Comparison of ENCODE assay signal across 28 mouse cellular contexts in the genomic region with DNA sequence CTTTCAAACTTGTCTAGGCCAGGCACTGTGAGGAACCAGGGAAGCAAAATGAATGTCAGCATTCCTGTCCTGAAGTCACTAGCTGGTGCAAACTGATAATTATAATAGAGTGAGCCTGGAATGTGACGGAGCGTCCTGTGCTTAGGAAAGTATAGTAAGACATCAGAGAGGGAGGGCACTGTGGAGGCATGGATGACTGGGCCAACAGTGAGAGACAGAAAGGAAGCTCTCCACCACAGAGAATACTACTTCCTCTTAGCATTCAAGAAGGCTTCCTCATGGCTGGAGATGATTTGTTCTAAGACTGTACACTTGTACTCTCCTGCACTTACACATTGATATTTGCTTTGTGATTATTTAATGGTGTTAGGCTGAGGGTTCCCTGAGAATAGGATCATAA. TPM values are rescaled to one million over a fixed set of nuclear protein-coding genes. Genes with fewer than 3 reads are reported as not detected.
A peak's percentile ranks its signal among the peaks of the same experiment; 100 is the strongest.
DNase-seq lines count a peak whose midpoint lies in the region; ATAC-seq and TF ChIP-seq lines count a peak whose summit lies in the region.
"Had no signal": no experiment of that assay in that cellular context is flagged by ENCODE, and none has a peak within 500 bp of the region (broad histone marks: within the 10 kb centered on the region; RNA-seq: fewer than 3 reads in every experiment).

No protein-coding gene starts in this region.

- peaks cover 8 to 21% of the 10 kb centered on the region in 2 experiments; a peak in 3 of 4 replicates for H3K4me1 ChIP-seq in CH12.LX (ENCODE audit: control insufficient read depth in 1 of 2, insufficient read depth in 2 of 2)

- H3K79me2 ChIP-seq in CH12.LX (replicated peaks; ENCODE audit: control insufficient read depth, extremely low read depth, insufficient read depth, poor library complexity, severe bottlenecking) = peaks cover 17% of the 10 kb centered on the region

- dilution Hi-C loops in CH12.LX (cut with MboI; ENCODE audit: extremely low pct_ligation_motif_present, extremely low pct_unique_long_range_greater_than_20kb, low sequenced_read_pairs) = no loop called here

- no peak overlapping the region; the same call in 1 of the 2 replicates for H3K27ac ChIP-seq in CH12.LX (ENCODE audit: insufficient read depth, low read depth)
- H3K27ac ChIP-seq: embryonic facial prominence, embryonic 10.5 days; hindbrain, embryonic 14.5 days; left cerebral cortex, adult 2 months; limb, embryonic 10.5 days had no signal

- no peak overlapping the region for H3K4me3 ChIP-seq in CH12.LX (replicated peaks in 1 of 3; ENCODE audit: low read depth in 2 of 3, low read length in 2 of 3, poor library complexity in 1 of 3)
- H3K4me3 ChIP-seq: embryonic facial prominence, embryonic 10.5 days; heart, embryonic 12.5 days; left cerebral cortex, adult 2 months; limb, embryonic 10.5 days had no signal

- no peaks in the 10 kb centered on the region for H3K27me3 ChIP-seq in CH12.LX (replicated peaks)
- H3K27me3 ChIP-seq: heart, embryonic 12.5 days had no signal

- TF ChIP-seq RAD21 in CH12.LX (IDR thresholded peaks at IDR 0.05; ENCODE audit: low read depth, low read length) = no peak

- no peak overlapping the region for H3K4me2 ChIP-seq in CH12.LX (ENCODE audit: insufficient read depth, low read depth, poor library complexity, severe bottlenecking)
- H3K4me2 ChIP-seq: heart, embryonic 12.5 days; hindbrain, embryonic 14.5 days had no signal

- TF ChIP-seq POLR2A in CH12.LX (IDR thresholded peaks at IDR 0.05; ENCODE audit: low read depth, low read length) = peak; percentile 34; the same call in 1 of the 2 replicates

- H3K9ac ChIP-seq in CH12.LX (ENCODE audit: insufficient read depth, low read depth) = peak overlapping the region; percentile 13; the same call in 1 of the 2 replicates
- H3K9ac ChIP-seq: heart, embryonic 12.5 days; hindbrain, embryonic 14.5 days had no signal

- peak; percentile 50 for ATAC-seq in granulocyte monocyte progenitor cell, adult 5-6 weeks (replicated peaks; ENCODE audit: poor library complexity, severe bottlenecking)
- peak; percentile 38; the same call in 1 of the 2 replicates for ATAC-seq in monocyte, adult 5-6 weeks (replicated peaks; ENCODE audit: insufficient number of reproducible peaks, low FRiP score, low TSS enrichment, poor library complexity, severe bottlenecking)
- ATAC-seq: forebrain, embryonic 14.5 days; midbrain, embryonic 16.5 days had no signal

- H3K36me3 ChIP-seq in CH12.LX (replicated peaks in 1 of 2; ENCODE audit: control insufficient read depth in 1 of 2, insufficient read depth in 1 of 2, low read length in 1 of 2) = peaks cover 0 to 4% of the 10 kb centered on the region in 2 experiments
- H3K36me3 ChIP-seq: heart, embryonic 12.5 days had no signal

- no peaks in the 10 kb centered on the region for H3K9me3 ChIP-seq in CH12.LX (replicated peaks; ENCODE audit: low read length)
- H3K9me3 ChIP-seq: embryonic facial prominence, embryonic 10.5 days; heart, embryonic 12.5 days; limb, embryonic 10.5 days had no signal

- no peak; the same call in 1 of the 2 replicates for TF ChIP-seq EP300 in CH12.LX (IDR thresholded peaks at IDR 0.05; ENCODE audit: low read length)

- no peak for TF ChIP-seq CTCF in CH12.LX (conservative IDR thresholded peaks at IDR 0.05 in 1 of 2, IDR thresholded peaks at IDR 0.05 in 1 of 2; ENCODE audit: low read depth in 2 of 2, low read length in 2 of 2)

- peak; percentile 14 to 31 for DNase-seq in spleen, adult 18-20 months
- no peak for DNase-seq in spleen, postnatal 4 days (ENCODE audit: low spot score in 2 of 2)
- peak; percentile 67 for DNase-seq in CH12.LX (ENCODE audit: extremely low read depth)
- no peak for DNase-seq in cerebellum, adult 8-10 months
- no peak for DNase-seq in frontal cortex, postnatal 14 days (ENCODE audit: low spot score in 2 of 2)
- no peak for DNase-seq in adrenal gland, adult 2 months
- DNase-seq: adrenal gland, postnatal 36 days; cerebellum, adult 18-20 months; heart, postnatal 14 days; kidney, adult 9 months; kidney, postnatal 36 days; layer of hippocampus, adult 9-11 months; lung, adult 2 months; retina, postnatal 1 day; right cerebral cortex, postnatal 4 days had no signal

- in situ Hi-C loops in CH12.LX (cut with MboI; ENCODE audit: low pct_ligation_motif_present, low pct_unique_long_range_greater_than_20kb, low sequenced_read_pairs) = no loop called here

TF ChIP-seq in CH12.LX, 34 proteins besides CTCF, POLR2A, EP300 and RAD21:
- TF ChIP-seq HCFC1 (IDR thresholded peaks at IDR 0.05; ENCODE audit: low read depth, low read length) (no peak), IRF4 (IDR thresholded peaks at IDR 0.05; ENCODE audit: low read depth, low read length) (peak; percentile 21; the same call in 1 of the 2 replicates), MYC (IDR thresholded peaks at IDR 0.05; ENCODE audit: low read depth, low read length) (peak; percentile 58; the same call in 1 of the 2 replicates), POLR2AphosphoS2 (IDR thresholded peaks at IDR 0.05; ENCODE audit: low read depth, low read length) (no peak), BHLHE40 (IDR thresholded peaks at IDR 0.05; ENCODE audit: low read depth, low read length) (no peak), USF2 (conservative IDR thresholded peaks at IDR 0.05; ENCODE audit: low read depth, low read length) (no peak)

RNA-seq across cellular contexts. Expression of a gene that starts 2.9 kb away (rescaled TPM):
- total RNA-seq in CH12.LX (2012; rRNA removed) = 196 and 213 TPM in 2 replicates
- total RNA-seq in CH12.LX (2014; rRNA removed) = 249 and 280 TPM in 2 replicates
- polyA plus RNA-seq in CH12.LX (2012; ENCODE audit: insufficient read length, low read depth) = 194 and 210 TPM in 2 replicates
- total RNA-seq in granulocyte monocyte progenitor cell, adult 5-6 weeks (2014; fragmentation: Nextera tagmentation) = 257 and 283 TPM in 2 replicates
- total RNA-seq in granulocyte monocyte progenitor cell, adult 5-6 weeks (2017) = 739 and 762 TPM in 2 replicates
- total RNA-seq in monocyte, adult 5-6 weeks (2017) = 828 to 853 TPM (median 834 TPM) in 3 replicates
- total RNA-seq in adrenal gland, adult 2 months (2021) = 100 to 1,000 TPM; 364 to 492 TPM
- 5.6 and 7.6 TPM in 2 replicates for polyA plus RNA-seq in adrenal gland, adult 2 months (2012; rRNA removed)

RNA-seq across cellular contexts. Expression of a gene that starts 21.8 kb away (rescaled TPM):
- total RNA-seq in CH12.LX (2012; rRNA removed) (15.3 and 20.9 TPM in 2 replicates), CH12.LX (2014; rRNA removed) (28.2 and 39.2 TPM in 2 replicates)
- polyA plus RNA-seq in CH12.LX (2012; ENCODE audit: insufficient read length, low read depth) = 31.6 and 38.4 TPM in 2 replicates
- total RNA-seq in granulocyte monocyte progenitor cell, adult 5-6 weeks (2014; fragmentation: Nextera tagmentation) = 46.0 and 64.7 TPM in 2 replicates
- 23.7 and 25.1 TPM in 2 replicates for total RNA-seq in granulocyte monocyte progenitor cell, adult 5-6 weeks (2017)
- total RNA-seq in monocyte, adult 5-6 weeks (2017) = 40.9 to 131 TPM (median 46.6 TPM) in 3 replicates
- 10 to 100 TPM; 67.8 to 77.6 TPM for total RNA-seq in adrenal gland, adult 2 months (2021)
- polyA plus RNA-seq in adrenal gland, adult 2 months (2012; rRNA removed) = 18.3 and 21.9 TPM in 2 replicates

RNA-seq across cellular contexts. Expression of a gene that starts 40.7 kb away (rescaled TPM):
- 49.7 and 52.5 TPM in 2 replicates for total RNA-seq in CH12.LX (2012; rRNA removed)
- 47.7 and 48.2 TPM in 2 replicates for total RNA-seq in CH12.LX (2014; rRNA removed)
- polyA plus RNA-seq in CH12.LX (2012; ENCODE audit: insufficient read length, low read depth) = 69.1 and 79.3 TPM in 2 replicates
- total RNA-seq in granulocyte monocyte progenitor cell, adult 5-6 weeks (2014; fragmentation: Nextera tagmentation) = 55.9 and 90.5 TPM in 2 replicates
- 69.0 and 97.7 TPM in 2 replicates for total RNA-seq in granulocyte monocyte progenitor cell, adult 5-6 weeks (2017)
- 62.4 to 116 TPM (median 88.9 TPM) in 3 replicates for total RNA-seq in monocyte, adult 5-6 weeks (2017)
- 10 to 100 TPM; 39.7 to 49.4 TPM for total RNA-seq in adrenal gland, adult 2 months (2021)
- 4.8 and 6.5 TPM in 2 replicates for polyA plus RNA-seq in adrenal gland, adult 2 months (2012; rRNA removed)

RNA-seq across cellular contexts. Expression of a gene that starts 53.4 kb away (rescaled TPM):
- total RNA-seq in CH12.LX (2012; rRNA removed) = not detected in 2 replicates
- total RNA-seq in CH12.LX (2014; rRNA removed) = 0.08 TPM in 1 of 2 replicates, not detected in the other
- polyA plus RNA-seq in CH12.LX (2012; ENCODE audit: insufficient read length, low read depth) = 0.13 TPM in 1 of 2 replicates, not detected in the other
- not detected in 2 replicates for total RNA-seq in granulocyte monocyte progenitor cell, adult 5-6 weeks (2014; fragmentation: Nextera tagmentation)
- total RNA-seq in granulocyte monocyte progenitor cell, adult 5-6 weeks (2017) = not detected in 2 replicates
- not detected in 3 replicates for total RNA-seq in monocyte, adult 5-6 weeks (2017)
- total RNA-seq in adrenal gland, adult 2 months (2021) = not detected
- polyA plus RNA-seq in adrenal gland, adult 2 months (2012; rRNA removed) = not detected in 2 replicates
- total RNA-seq: adrenal gland, postnatal 36 days; ES-E14; gastrocnemius, postnatal 4 days; left cerebral cortex, adult 2 months had no signal
- polyA plus RNA-seq: embryonic facial prominence, embryonic 10.5 days; intestine, embryonic 14.5 days; limb, embryonic 10.5 days had no signal

RNA-seq across cellular contexts. Expression of a gene that starts 56.5 kb away (rescaled TPM):
- total RNA-seq in CH12.LX (2012; rRNA removed) (not detected in 2 replicates), CH12.LX (2014; rRNA removed) (not detected in 2 replicates)
- 0.19 and 0.38 TPM in 2 replicates for polyA plus RNA-seq in CH12.LX (2012; ENCODE audit: insufficient read length, low read depth)
- total RNA-seq in granulocyte monocyte progenitor cell, adult 5-6 weeks (2014; fragmentation: Nextera tagmentation) = not detected in 2 replicates
- not detected in 2 replicates for total RNA-seq in granulocyte monocyte progenitor cell, adult 5-6 weeks (2017)
- total RNA-seq in monocyte, adult 5-6 weeks (2017) = not detected in 3 replicates
- not detected for total RNA-seq in adrenal gland, adult 2 months (2021)
- polyA plus RNA-seq in adrenal gland, adult 2 months (2012; rRNA removed) = not detected in 2 replicates
- total RNA-seq: adrenal gland, postnatal 36 days; heart, postnatal 14 days; left cerebral cortex, adult 2 months had no signal
- polyA plus RNA-seq: embryonic facial prominence, embryonic 10.5 days; forebrain, embryonic 14.5 days; heart, embryonic 12.5 days; hindbrain, embryonic 14.5 days; intestine, embryonic 14.5 days; limb, embryonic 10.5 days; liver, adult 2 months; midbrain, embryonic 16.5 days had no signal

Comparison
In these comparisons a context has a peak if more than half of its experiments do, and no peak if none do; other contexts are left out.
1. DNase-seq: peak in spleen, adult 18-20 months (2 of 2) and CH12.LX (single experiment); none in spleen, postnatal 4 days (0 of 2), cerebellum, adult 8-10 months (single experiment), frontal cortex, postnatal 14 days (0 of 2) and adrenal gland, adult 2 months (single experiment).